Comparison of ENCODE assay signal across 8 mouse cellular contexts in the genomic region with DNA sequence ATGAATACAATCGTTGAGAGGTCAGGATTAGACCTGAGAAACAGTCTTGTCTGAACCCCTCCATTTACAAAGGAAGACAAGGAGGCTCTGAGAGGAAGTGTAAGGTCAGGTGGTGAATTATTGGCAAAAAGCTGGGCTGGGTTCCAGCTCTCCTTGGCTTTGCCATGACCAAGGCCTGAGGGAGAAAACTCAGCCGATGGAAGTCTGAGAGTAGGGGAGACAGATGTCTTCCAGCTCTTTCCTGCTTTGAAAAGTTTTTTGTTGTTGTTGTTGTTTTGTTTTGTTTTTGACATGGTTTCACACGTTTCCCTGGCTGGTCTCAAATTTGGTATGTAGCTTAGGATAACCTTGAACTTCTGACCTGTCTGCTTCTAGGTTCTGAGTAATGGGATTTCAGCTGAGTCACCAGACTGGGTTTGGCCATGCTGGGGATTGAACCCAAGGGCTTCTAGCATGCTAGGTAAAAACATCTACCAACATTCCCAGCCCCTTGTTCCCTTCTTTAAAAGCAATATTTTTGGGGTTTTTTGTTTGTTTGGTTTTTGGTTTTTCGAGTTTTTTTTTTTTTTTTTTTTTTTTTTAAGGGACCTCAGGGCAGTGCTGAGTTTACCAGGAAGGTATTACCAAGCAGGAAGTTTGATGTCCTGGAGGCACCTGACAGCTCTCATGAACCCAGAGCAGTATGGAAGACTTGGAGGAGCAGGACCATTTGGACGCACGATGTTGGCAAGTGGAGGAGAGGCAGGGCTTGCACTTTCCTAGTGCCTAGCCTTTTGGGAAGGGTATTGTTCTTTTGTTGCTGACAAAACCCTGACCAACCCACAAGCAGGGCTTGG. TPM values are rescaled to one million over a fixed set of nuclear protein-coding genes. Genes with fewer than 3 reads are reported as not detected.
A peak's percentile ranks its signal among the peaks of the same experiment; 100 is the strongest.
DNase-seq lines count a peak whose midpoint lies in the region; ATAC-seq and TF ChIP-seq lines count a peak whose summit lies in the region.

No protein-coding gene starts in this region.

- H3K27ac ChIP-seq in embryonic facial prominence, embryonic 15.5 days (replicated peaks), result peak overlapping the region; percentile 97
- peak overlapping the region; percentile 98 for H3K27ac ChIP-seq in kidney, embryonic 16.5 days (ENCODE audit: low read length)
- peak overlapping the region; percentile 100 for H3K27ac ChIP-seq in neural tube, embryonic 13.5 days (replicated peaks)

- WGBS in embryonic facial prominence, embryonic 15.5 days, result 35% methylated on average over 6 of the region's 6 CpGs
- 53% methylated on average over 6 of the region's 6 CpGs for WGBS in kidney, embryonic 16.5 days
- WGBS in neural tube, embryonic 13.5 days, result 43% methylated on average over 6 of the region's 6 CpGs

- peak overlapping the region; percentile 25 for H3ac ChIP-seq in C2C12 (ENCODE audit: control insufficient read depth, insufficient read length, low read depth)

- no peak for ATAC-seq in embryonic facial prominence, embryonic 15.5 days (ENCODE audit: insufficient number of reproducible peaks, low FRiP score, low TSS enrichment, low read depth)
- no peak for ATAC-seq in kidney, embryonic 16.5 days (ENCODE audit: low FRiP score, low TSS enrichment)
- no peak for ATAC-seq in neural tube, embryonic 13.5 days (ENCODE audit: low read depth)

- peak; percentile 54 for DNase-seq in cerebellum, adult 9-10 months
- DNase-seq in cerebellum, postnatal 4 days (ENCODE audit: low spot score in 2 of 2), result no peak
- no peak for DNase-seq in urinary bladder, postnatal 4 days (ENCODE audit: low spot score in 2 of 2)
- DNase-seq in layer of hippocampus, adult 9-10 months (ENCODE audit: low spot score), result no peak

- no peaks in the 10 kb centered on the region for H3K27me3 ChIP-seq in C2C12 (ENCODE audit: control insufficient read depth, insufficient read depth, insufficient read length)
- H3K27me3 ChIP-seq in embryonic facial prominence, embryonic 15.5 days, result no peaks in the 10 kb centered on the region
- H3K27me3 ChIP-seq in kidney, embryonic 16.5 days (ENCODE audit: insufficient read depth, low read length), result no peaks in the 10 kb centered on the region
- H3K27me3 ChIP-seq in neural tube, embryonic 13.5 days, result no peaks in the 10 kb centered on the region

- no peak overlapping the region for H3K4me3 ChIP-seq in C2C12 (ENCODE audit: insufficient read depth, poor library complexity, severe bottlenecking)
- H3K4me3 ChIP-seq in embryonic facial prominence, embryonic 15.5 days (replicated peaks), result no peak overlapping the region
- H3K4me3 ChIP-seq in kidney, embryonic 16.5 days (ENCODE audit: low read length), result no peak overlapping the region
- no peak overlapping the region for H3K4me3 ChIP-seq in neural tube, embryonic 13.5 days

- H3K79me3 ChIP-seq in C2C12 (ENCODE audit: low read depth), result no peaks in the 10 kb centered on the region

- TF ChIP-seq CTCF in C2C12 (IDR thresholded peaks at IDR 0.05; ENCODE audit: control insufficient read depth, insufficient read depth, insufficient read length), result no peak

- no peak overlapping the region for H3K4me2 ChIP-seq in embryonic facial prominence, embryonic 15.5 days (replicated peaks)
- H3K4me2 ChIP-seq in kidney, embryonic 16.5 days (replicated peaks; ENCODE audit: low read depth, low read length), result peak overlapping the region; percentile 48
- no peak overlapping the region for H3K4me2 ChIP-seq in neural tube, embryonic 13.5 days

- H3K9me3 ChIP-seq in embryonic facial prominence, embryonic 15.5 days (replicated peaks), result no peaks in the 10 kb centered on the region
- no peaks in the 10 kb centered on the region for H3K9me3 ChIP-seq in kidney, embryonic 16.5 days (ENCODE audit: low read length)
- no peaks in the 10 kb centered on the region for H3K9me3 ChIP-seq in neural tube, embryonic 13.5 days

- H3K4me1 ChIP-seq in embryonic facial prominence, embryonic 15.5 days, result peaks cover 74% of the 10 kb centered on the region
- peaks cover 50% of the 10 kb centered on the region for H3K4me1 ChIP-seq in kidney, embryonic 16.5 days (ENCODE audit: insufficient read depth, low read length)
- H3K4me1 ChIP-seq in neural tube, embryonic 13.5 days (replicated peaks), result peaks cover 76% of the 10 kb centered on the region

- no peaks in the 10 kb centered on the region for H3K36me3 ChIP-seq in C2C12 (ENCODE audit: control insufficient read depth, insufficient read depth)
- no peaks in the 10 kb centered on the region for H3K36me3 ChIP-seq in embryonic facial prominence, embryonic 15.5 days
- H3K36me3 ChIP-seq in kidney, embryonic 16.5 days (ENCODE audit: insufficient read depth, low read length), result no peaks in the 10 kb centered on the region
- H3K36me3 ChIP-seq in neural tube, embryonic 13.5 days, result no peaks in the 10 kb centered on the region

- peaks cover 6% of the 10 kb centered on the region for H3K79me2 ChIP-seq in C2C12 (ENCODE audit: control insufficient read depth, insufficient read depth)

- no peak overlapping the region for H3K9ac ChIP-seq in embryonic facial prominence, embryonic 15.5 days
- H3K9ac ChIP-seq in kidney, embryonic 16.5 days (replicated peaks; ENCODE audit: low read length), result peak overlapping the region; percentile 57; the same call in 1 of the 2 replicates
- H3K9ac ChIP-seq in neural tube, embryonic 13.5 days, result no peak overlapping the region

TF ChIP-seq in C2C12, 6 proteins besides CTCF, POLR2A, EP300 and RAD21:
- no peak for TF ChIP-seq FOSL1 (IDR thresholded peaks at IDR 0.05; ENCODE audit: insufficient read depth, low read length, poor library complexity, severe bottlenecking)
- TF ChIP-seq USF1 (IDR thresholded peaks at IDR 0.05; ENCODE audit: low read depth), result peak; percentile 44

RNA-seq across cellular contexts. Expression of a gene that starts 58.8 kb away (rescaled TPM):
- polyA plus RNA-seq in C2C12 (2012; fragmentation: generic; extraction: Trizol), result 49.7 TPM
- polyA plus RNA-seq in embryonic facial prominence, embryonic 15.5 days (2015; fragmentation: Nextera tagmentation; extraction: Ambion mirVana), result 45.2 and 50.6 TPM in 2 replicates
- polyA plus RNA-seq in kidney, embryonic 16.5 days (2015; fragmentation: Nextera tagmentation; extraction: Ambion mirVana), result 30.3 and 30.4 TPM in 2 replicates
- polyA plus RNA-seq in neural tube, embryonic 13.5 days (2015; fragmentation: Nextera tagmentation; extraction: Ambion mirVana), result 59.9 and 60.7 TPM in 2 replicates
